Mouse (Mus musculus) left cerebral cortex, postnatal 25 days (tissue): Measurements from ENCODE around the gene Xndc1. TPM values are rescaled to one million over a fixed set of nuclear protein-coding genes. Genes with fewer than 3 reads are reported as not detected.

Experiments used
- DNase-seq, 2 experiments: peaks; one replicate each; pipeline ENCODE4 v3.0.0; 2022; ENCODE audit warnings: low spot score in 2 of 2, mixed read lengths in 1 of 2
- intact Hi-C: fragments of 180-260 bp; cut with DNase I; formaldehyde crosslinking; loops from one replicate; pipeline ENCODE4 v1.15.1; 2025
- total RNA-seq, 2 experiments: library from RNA; stranded (reverse); gene quantifications; 2 replicates each; pipeline ENCODE4 v1.2.3; 2021

Xndc1 gene
- total RNA-seq, 2 experiments from 2014 or later: 22.5 to 24.6 TPM

GRCm38 (mm10) chr7:102076714-102077296 lies 11.5 kb downstream of the Xndc1 start:
- DNase-seq: no peak
- intact Hi-C loops: loop anchor here (1.0 to 5.0 kb wide), 3 partner anchors 78 to 425 kb away; no protein-coding TSS in a partner anchor

GRCm38 (mm10) chr7:102078517-102078916 lies 13.2 kb downstream of the Xndc1 start:
- DNase-seq: peak; percentile 32 to 50
- intact Hi-C loops: loop anchor here (5.0 kb wide), 2 partner anchors 161 to 426 kb away; no protein-coding TSS in a partner anchor

- intact Hi-C loops: no loop called here
- no peak for DNase-seq
Observed at GRCm38 (mm10) chr7:102080311-102080710, 15.0 kb downstream of the Xndc1 start.

GRCm38 (mm10) chr7:102081784-102082183 lies 16.5 kb downstream of the Xndc1 start:
- DNase-seq: no peak
- intact Hi-C loops: no loop called here

GRCm38 (mm10) chr7:102082816-102083215 lies 17.5 kb downstream of the Xndc1 start, which contains the start of gene Trpc2:
Gene Trpc2, plus strand, starts transcription at chr7:102083116.
- no peak for DNase-seq
- intact Hi-C loops: no loop called here

GRCm38 (mm10) chr7:102084041-102084696 lies 18.9 kb downstream of the Xndc1 start:
- DNase-seq: no peak
- intact Hi-C loops: no loop called here

GRCm38 (mm10) chr7:102087336-102087735 lies 22.0 kb downstream of the Xndc1 start:
- peak in 1 of 2 experiments; percentile 43 for DNase-seq

GRCm38 (mm10) chr7:102099760-102100661 lies 34.7 kb downstream of the Xndc1 start:
- DNase-seq: no peak
- intact Hi-C loops: no loop called here

More at GRCm38 (mm10) chr7:102087336-102087735, 22.0 kb downstream of the Xndc1 start:
- intact Hi-C loops: no loop called here

GRCm38 (mm10) chr7:102100868-102101267 lies 35.6 kb downstream of the Xndc1 start:
- intact Hi-C loops: no loop called here
- DNase-seq: no peak

GRCm38 (mm10) chr7:102101487-102101886 lies 36.2 kb downstream of the Xndc1 start, which contains the start of gene Art1:
Gene Art1, plus strand, starts transcription at chr7:102101743.
- DNase-seq: no peak
- intact Hi-C loops: no loop called here

- no peak for DNase-seq
- intact Hi-C loops: no loop called here
Observed at GRCm38 (mm10) chr7:102102241-102102640, 36.9 kb downstream of the Xndc1 start.

GRCm38 (mm10) chr7:102102696-102103095 lies 37.4 kb downstream of the Xndc1 start:
- DNase-seq: no peak
- intact Hi-C loops: no loop called here

GRCm38 (mm10) chr7:102103555-102103954 lies 38.2 kb downstream of the Xndc1 start:
- intact Hi-C loops: no loop called here
- DNase-seq: no peak

- DNase-seq: no peak
- intact Hi-C loops: no loop called here
Observed at GRCm38 (mm10) chr7:102104126-102104525, 38.8 kb downstream of the Xndc1 start.

GRCm38 (mm10) chr7:102106700-102107141 lies 41.4 kb downstream of the Xndc1 start:
- intact Hi-C loops: no loop called here
- DNase-seq: no peak

GRCm38 (mm10) chr7:102108206-102108605 lies 42.9 kb downstream of the Xndc1 start:
- intact Hi-C loops: no loop called here
- DNase-seq: no peak

- intact Hi-C loops: no loop called here
Observed at GRCm38 (mm10) chr7:102109171-102109570, 43.9 kb downstream of the Xndc1 start, which contains the start of gene Art5. Gene Art5, minus strand, starts transcription at chr7:102109489.

GRCm38 (mm10) chr7:102109746-102110145 lies 44.4 kb downstream of the Xndc1 start:
- DNase-seq: no peak
- intact Hi-C loops: no loop called here

More at GRCm38 (mm10) chr7:102109171-102109570, 43.9 kb downstream of the Xndc1 start, which contains the start of gene Art5:
- no peak for DNase-seq

GRCm38 (mm10) chr7:102113151-102113729 lies 47.9 kb downstream of the Xndc1 start:
- no peak for DNase-seq
- intact Hi-C loops: no loop called here
